Mouse (Mus musculus) bone marrow macrophage, adult 2 months (primary cell): ENCODE measurements at regions not wholly inside any gene's neighbourhood (a gene's known extent, or its start where the extent isn't known, plus 50 kb on each side); places are given as distances from the start of the nearest gene placed in this dataset.

Experiments
- H3K27ac ChIP-seq: 2 replicates; pipeline ENCODE4 v1.5.1; 2012; ENCODE audit warnings: low read depth, low read length; ENCODE audit not compliant: insufficient read depth
- H3K4me1 ChIP-seq: 2 replicates; pipeline ENCODE4 v1.6.1; 2012; ENCODE audit warnings: low read length; ENCODE audit not compliant: control insufficient read depth, insufficient read depth
- H3K4me3 ChIP-seq: 2 replicates; pipeline ENCODE4 v1.5.1; 2012; ENCODE audit warnings: mild to moderate bottlenecking, low read length, moderate library complexity; ENCODE audit not compliant: insufficient read depth
- CTCF ChIP-seq: IDR thresholded peaks from 2 replicates; pipeline ENCODE4 v1.5.1; 2012; ENCODE audit warnings: low read depth, mild to moderate bottlenecking, low read length, moderate library complexity
- POLR2A ChIP-seq: IDR thresholded peaks from 2 replicates; pipeline ENCODE4 v1.6.1; 2012; ENCODE audit warnings: mild to moderate bottlenecking, low read depth, low read length, borderline replicate concordance

DNA sequence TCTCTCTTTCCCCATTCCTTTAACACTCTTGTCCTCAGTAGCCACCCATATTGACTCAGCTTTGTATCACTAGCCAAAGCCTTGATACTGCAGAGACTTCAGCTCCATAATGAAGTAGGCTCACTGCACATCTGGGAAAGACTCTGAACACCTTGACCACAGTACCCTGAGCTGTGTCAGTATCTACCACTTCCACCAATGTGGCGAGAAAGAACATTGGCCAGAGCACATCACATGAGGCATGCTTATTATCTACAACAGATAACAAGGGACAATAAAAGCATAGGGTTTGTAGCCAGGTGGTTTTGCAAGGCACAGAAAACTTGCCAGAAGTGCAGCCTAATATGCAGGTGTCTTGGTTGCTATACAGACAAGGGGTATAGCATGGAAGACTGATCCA, 414.0 kb upstream of the Smarca2 start:
- H3K4me3 ChIP-seq: no peak overlapping the region
- no peak overlapping the region for H3K27ac ChIP-seq
- TF ChIP-seq POLR2A: no peak
- no peak for TF ChIP-seq CTCF
- no peaks in the 10 kb centered on the region for H3K4me1 ChIP-seq

DNA sequence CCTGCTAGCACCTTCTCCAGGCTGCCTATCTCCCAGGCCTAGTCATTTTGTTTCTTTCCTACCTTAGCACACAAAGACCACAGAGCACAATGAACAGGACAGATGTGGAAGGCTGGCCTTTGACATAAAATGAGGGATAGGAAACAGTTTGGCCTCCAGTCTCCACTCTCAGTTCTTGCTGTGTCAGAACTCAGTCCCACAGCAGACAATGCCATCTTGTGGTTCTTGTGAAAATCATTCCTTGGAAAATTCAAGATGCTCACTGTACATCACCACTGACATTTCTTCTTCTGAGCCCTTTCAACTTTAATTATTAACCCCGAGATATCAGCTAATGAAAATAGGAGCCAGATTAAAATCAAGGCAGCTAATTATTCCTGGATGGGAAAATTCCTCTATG, 411.2 kb upstream of the Smarca2 start:
- no peak overlapping the region for H3K27ac ChIP-seq

DNA sequence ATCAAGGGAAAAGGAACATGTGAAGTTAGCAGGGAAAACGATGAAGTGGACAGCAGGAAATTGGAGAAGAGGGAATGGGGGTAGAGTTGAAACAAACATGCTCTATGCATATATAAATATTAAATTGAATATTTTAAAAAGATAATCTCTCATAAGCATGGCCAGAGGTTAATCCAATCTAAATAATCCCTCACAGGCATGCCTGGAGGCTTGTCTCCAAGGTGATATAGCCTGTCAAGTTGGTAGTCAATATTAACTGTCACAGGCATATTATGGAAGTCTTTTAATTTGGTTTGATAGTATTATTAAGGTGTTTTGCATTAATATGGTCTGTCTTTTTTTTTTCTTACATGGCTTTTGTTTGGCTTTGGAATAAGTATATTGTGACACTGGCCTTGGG, 396.1 kb upstream of the Smarca2 start:
- Histone ChIP-seq H3K4me1 (no peaks in the 10 kb centered on the region), H3K27ac (no peak overlapping the region), H3K4me3 (no peak overlapping the region)
- TF ChIP-seq CTCF: no peak
- TF ChIP-seq POLR2A: no peak

More for the DNA sequence above, 411.2 kb upstream of the Smarca2 start:
- H3K4me3 ChIP-seq: no peak overlapping the region
- TF ChIP-seq CTCF (no peak), POLR2A (no peak)
- H3K4me1 ChIP-seq: no peaks in the 10 kb centered on the region

DNA sequence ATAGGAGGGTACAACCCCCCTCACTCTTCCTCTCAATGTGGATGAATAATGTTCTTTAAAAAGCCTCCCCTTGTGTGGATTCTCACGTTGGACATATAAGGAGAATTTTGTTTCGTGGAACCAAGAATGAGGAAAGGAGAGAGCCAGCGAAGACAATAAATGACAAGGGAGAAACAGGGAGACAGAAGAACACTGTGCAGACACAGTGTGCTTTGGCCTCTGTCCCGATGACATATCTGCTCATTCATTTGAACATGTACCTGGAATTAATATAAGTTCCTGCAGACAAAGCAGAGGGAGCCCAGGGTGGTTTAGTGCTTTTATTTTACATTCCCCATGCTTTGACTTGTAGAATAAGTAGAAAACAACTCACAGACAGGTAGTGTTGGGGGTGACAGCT, 370.3 kb upstream of the Smarca2 start:
- no peak overlapping the region for H3K4me3 ChIP-seq
- H3K4me1 ChIP-seq: no peaks in the 10 kb centered on the region
- TF ChIP-seq CTCF (no peak), POLR2A (no peak)

DNA sequence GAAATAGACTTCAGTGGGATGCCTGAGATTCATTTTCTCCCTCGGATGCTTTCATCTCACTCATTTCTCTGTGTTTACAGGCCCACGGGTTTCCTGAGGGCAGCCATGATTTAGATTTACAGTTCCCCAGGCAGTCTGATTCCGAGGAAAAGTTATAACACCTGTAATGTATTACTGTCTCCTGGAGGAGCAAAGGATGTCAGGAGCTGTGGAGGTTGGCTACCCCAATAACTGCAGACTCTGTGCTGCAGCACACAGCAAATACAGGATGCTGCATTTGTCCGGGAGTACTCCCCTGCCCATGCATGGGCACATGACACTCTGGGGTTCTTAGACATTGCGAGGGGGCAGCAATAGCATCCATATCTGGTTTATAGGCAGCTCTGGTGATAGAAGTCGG, 360.8 kb upstream of the Smarca2 start:
- no peaks in the 10 kb centered on the region for H3K4me1 ChIP-seq
- H3K4me3 ChIP-seq: no peak overlapping the region
- no peak overlapping the region for H3K27ac ChIP-seq
- no peak for TF ChIP-seq POLR2A
- TF ChIP-seq CTCF: no peak

More for the DNA sequence above, 370.3 kb upstream of the Smarca2 start:
- H3K27ac ChIP-seq: no peak overlapping the region

DNA sequence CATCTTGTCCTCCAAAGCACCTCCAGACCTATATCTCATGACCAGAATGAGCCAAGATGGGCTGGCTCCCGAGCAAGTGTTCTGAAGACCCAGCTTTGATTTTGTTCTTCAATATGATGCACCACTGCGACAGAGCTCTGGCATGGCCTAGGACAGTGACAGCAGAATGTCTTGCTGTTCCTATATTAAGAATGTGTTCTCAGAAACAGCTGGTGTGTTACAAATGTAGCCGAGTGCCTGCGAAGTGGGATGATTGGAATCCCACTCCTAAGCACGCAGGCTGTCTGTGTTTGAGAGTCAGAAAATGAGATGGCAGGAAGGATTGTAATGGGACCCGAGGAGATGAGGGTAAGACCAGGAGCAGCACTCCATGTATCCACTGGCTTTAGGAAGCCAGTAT, 355.1 kb upstream of the Smarca2 start:
- Histone ChIP-seq H3K4me1 (no peaks in the 10 kb centered on the region), H3K27ac (no peak overlapping the region), H3K4me3 (no peak overlapping the region)
- TF ChIP-seq POLR2A (no peak), CTCF (no peak)

DNA sequence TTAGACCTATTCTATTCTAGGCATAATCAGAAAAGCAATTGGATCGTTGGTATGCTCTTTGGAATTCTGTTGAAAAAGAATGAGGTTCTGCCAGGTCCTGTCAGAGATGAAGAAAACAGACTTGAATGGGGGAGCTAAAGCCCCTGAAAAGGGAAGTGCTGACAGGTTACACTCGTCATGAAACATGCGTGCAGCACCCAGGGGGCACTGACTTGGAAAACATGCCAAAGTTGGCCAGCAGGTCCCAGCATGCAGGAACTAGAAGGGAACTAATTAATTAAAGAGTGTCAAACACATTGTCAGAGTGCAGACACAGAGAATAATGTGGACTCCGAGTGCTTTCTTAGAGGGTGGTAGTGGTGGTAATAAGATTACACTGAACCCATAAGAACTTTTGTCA, 346.2 kb upstream of the Smarca2 start:
- TF ChIP-seq CTCF: no peak
- TF ChIP-seq POLR2A: no peak
- H3K4me3 ChIP-seq: no peak overlapping the region
- no peaks in the 10 kb centered on the region for H3K4me1 ChIP-seq
- no peak overlapping the region for H3K27ac ChIP-seq

DNA sequence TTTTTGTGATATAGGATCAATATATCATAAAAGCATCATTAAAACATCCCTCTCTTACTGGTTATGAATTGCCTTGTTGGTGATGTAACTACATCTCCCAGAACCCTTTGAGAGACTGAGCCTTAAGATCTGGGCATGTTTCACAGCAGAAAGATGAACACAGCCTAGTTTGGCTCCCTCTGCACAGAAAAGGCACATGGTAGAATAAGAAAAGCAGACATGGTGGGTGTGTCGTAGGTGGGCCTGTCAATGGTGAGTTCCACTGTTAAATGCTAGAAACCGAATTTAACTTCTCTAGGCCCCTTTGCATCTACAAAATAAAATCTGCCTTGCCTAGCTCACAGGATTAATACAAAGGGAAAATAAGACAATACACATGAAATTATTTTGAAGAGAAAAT, 343.3 kb upstream of the Smarca2 start:
- TF ChIP-seq CTCF: no peak
- TF ChIP-seq POLR2A: no peak
- H3K27ac ChIP-seq: no peak overlapping the region
- H3K4me3 ChIP-seq: no peak overlapping the region
- H3K4me1 ChIP-seq: no peaks in the 10 kb centered on the region

DNA sequence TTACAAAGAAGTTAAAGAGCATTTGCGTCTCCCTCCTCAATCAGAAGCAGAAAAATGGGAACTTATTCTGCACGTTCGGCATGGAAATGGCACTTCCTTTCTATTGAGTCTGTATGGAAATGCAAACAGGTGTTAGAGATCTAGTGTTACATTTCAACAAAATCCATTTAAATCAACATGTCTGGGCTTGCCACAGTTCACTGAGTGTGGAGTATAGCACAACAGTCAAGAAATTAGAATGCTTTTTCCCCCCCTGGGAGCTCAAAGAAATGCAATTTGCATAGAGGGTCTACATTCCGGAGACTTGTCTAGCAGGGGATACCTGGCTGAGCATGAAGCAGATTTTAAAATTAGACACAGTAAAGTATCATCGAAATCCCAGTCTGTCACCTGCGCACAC, 308.5 kb upstream of the Smarca2 start:
- H3K4me3 ChIP-seq: no peak overlapping the region
- no peak overlapping the region for H3K27ac ChIP-seq
- no peaks in the 10 kb centered on the region for H3K4me1 ChIP-seq
- TF ChIP-seq CTCF (no peak), POLR2A (no peak)

DNA sequence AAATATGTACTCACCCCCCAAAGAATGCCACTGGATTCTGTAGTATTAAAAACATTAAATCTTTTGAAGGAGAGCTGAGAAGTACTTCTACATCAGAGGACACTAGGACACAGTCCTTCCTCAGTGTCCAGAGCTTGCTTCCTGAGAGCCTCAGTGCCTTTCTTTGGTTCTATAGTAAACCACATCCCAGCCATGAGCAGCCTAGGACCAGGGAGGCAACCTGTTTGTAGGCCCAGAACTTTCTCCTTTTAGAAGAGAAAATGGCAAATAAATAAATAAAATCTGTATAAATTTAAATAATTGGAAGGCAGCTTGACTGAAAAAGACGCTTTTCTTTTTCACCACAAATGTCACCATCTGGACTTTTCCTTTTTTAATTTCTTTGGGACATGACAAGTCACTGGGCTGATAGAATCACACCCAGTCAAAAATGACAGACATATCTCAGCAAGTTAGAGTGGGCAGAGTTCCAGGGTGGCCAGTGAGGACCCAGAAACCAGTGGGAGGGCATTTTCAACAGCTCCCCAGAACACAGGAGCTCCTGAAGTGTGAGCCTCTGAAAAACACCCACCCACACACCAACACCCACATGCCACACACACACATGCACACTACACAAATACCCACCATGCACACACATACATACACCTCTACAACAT, 296.2 kb upstream of the Smarca2 start:
- Histone ChIP-seq H3K4me3 (no peak overlapping the region), H3K4me1 (no peaks in the 10 kb centered on the region), H3K27ac (no peak overlapping the region)
- TF ChIP-seq CTCF (no peak), POLR2A (no peak)

DNA sequence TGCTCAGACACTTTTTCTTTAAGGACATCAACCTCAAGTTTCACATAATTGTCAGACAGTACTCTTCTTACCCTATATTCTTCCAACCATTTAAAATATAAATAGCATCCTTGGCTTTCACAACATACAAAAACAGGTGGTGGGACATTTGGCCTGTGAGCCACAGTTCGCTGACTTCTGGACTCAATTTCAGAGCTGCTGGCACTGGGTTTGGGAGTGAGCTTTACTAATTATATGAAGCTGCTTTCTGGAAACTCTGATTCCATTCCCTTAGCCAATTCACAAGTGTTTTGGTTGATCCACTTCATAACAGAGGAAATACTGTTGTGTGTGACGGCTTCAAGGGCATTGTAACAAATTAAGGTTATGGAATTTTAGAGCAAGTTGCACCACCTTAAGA, 285.9 kb upstream of the Smarca2 start:
- no peak overlapping the region for H3K4me3 ChIP-seq
- no peak overlapping the region for H3K27ac ChIP-seq
- no peaks in the 10 kb centered on the region for H3K4me1 ChIP-seq
- TF ChIP-seq POLR2A (no peak), CTCF (no peak)
